Mouse (Mus musculus) G1E-ER4 (cell line): ENCODE results near the gene Evi5l. TPM values are rescaled to one million over a fixed set of nuclear protein-coding genes. Genes with fewer than 3 reads are reported as not detected.

Source experiments
- GATA1 ChIP-seq: IDR thresholded peaks from one replicate; pipeline ENCODE4 v1.8.0; 2012; ENCODE audit warnings: low read length, inconsistent platforms
- polyA plus RNA-seq: library from polyadenylated mRNA; stranded (reverse); fragments of >175 nt; gene quantifications from 2 replicates; pipeline ENCODE4 v1.2.3, GENCODE M21; 2012

Evi5l gene
- polyA plus RNA-seq, 1 experiment: 8.2 TPM

DNA sequence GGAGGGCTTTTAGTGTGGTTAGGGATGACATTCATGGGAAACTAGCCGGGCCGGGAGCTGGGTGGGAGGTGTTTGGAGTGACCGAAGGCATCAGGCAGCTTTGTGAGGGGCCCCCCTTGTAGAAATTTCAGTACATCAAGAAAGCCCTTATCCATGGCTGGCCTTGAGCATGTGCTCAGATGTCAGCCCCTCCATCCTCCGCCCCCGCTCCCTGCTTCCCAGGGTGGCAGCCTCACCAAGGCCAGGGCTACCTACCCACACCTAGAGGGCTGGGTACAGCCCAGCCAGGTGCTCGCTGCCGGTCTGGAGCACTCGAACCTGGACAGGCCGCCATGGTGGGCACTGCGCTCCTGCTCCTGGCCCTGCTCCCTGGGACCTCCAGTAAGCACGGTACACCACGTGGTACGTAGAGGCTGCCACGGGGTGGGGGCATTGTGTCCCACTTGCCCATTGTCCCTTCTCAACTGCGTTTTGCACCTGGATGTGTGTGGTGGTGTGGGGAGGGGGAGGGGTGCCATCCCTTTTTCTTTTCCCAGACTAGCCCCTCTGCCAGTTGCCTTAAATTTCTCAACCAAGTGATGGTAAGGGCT is 81.7 kb downstream of the Evi5l start, which contains the start of gene Tgfbr3l:
Gene Tgfbr3l (plus strand): TSS at position 264 of the 590 bp plus-strand sequence.
- no peak for TF ChIP-seq GATA1

DNA sequence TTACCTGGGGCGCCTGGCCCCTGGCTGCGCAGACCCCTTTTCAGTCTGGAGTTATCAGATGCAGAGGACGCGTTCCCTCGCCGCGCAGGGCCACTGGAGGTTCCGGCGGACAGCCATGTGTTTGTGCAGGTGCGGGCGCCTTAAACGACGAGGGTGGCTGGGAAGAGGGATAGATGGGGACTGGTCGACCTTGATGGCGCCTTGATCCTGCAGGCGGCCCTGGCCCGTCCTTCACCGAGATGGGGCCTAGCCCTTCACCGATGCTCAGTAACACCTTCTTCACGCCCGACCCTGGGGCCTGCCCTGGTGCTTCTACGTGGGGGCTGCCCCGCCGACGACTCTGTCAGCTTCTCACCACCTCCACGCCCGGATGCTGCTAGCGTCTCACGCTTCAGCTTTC is 82.8 kb downstream of the Evi5l start:
- no peak for TF ChIP-seq GATA1

GRCm38 (mm10) chr8:4250306-4250970 is 84.1 kb downstream of the Evi5l start:
- no peak for TF ChIP-seq GATA1

DNA sequence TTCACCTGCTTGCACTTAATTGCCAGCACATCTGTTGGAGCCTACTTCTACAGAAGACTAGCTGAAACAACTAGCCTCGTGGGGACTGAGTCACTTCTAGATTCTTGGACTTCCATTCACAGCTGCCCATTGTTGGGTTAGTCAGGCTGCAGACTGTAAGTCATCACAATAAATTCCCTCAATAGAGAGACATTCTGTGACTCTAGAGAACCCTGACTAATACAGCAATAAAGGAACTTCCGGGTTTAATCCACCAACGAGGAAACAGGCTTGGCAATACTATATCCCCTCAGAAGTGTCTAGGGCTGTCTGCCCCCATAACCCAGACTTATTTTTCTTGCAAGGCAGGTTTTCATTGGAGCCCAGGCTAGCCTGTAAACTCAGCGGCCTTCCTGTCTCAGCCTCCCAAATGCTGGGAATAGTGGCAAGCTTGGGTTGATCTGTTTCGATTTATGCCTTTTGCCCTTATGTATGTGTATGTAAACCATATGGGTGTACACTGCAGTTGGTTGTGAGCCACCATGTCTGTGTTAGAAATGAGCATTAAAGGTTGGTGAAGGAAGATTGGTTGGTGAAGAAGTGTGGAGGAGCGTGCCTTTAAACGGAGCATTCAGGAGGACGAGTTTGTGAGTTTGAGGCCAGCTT is 85.9 kb downstream of the Evi5l start:
- TF ChIP-seq GATA1: no peak

- no peak for TF ChIP-seq GATA1
These were observed 86.8 kb downstream of the Evi5l start, which contains the start of gene Snapc2 for GRCm38 (mm10) chr8:4252934-4253841. TSS of gene Snapc2 (plus strand) at chr8:4253080.

- TF ChIP-seq GATA1: no peak
These were observed 87.6 kb downstream of the Evi5l start for GRCm38 (mm10) chr8:4254001-4254400.

GRCm38 (mm10) chr8:4256911-4257310 is 90.5 kb downstream of the Evi5l start:
- no peak for TF ChIP-seq GATA1

GRCm38 (mm10) chr8:4257350-4257749 is 91.0 kb downstream of the Evi5l start:
- TF ChIP-seq GATA1: no peak

- no peak for TF ChIP-seq GATA1
These were observed 91.9 kb downstream of the Evi5l start for GRCm38 (mm10) chr8:4258233-4258632.

DNA sequence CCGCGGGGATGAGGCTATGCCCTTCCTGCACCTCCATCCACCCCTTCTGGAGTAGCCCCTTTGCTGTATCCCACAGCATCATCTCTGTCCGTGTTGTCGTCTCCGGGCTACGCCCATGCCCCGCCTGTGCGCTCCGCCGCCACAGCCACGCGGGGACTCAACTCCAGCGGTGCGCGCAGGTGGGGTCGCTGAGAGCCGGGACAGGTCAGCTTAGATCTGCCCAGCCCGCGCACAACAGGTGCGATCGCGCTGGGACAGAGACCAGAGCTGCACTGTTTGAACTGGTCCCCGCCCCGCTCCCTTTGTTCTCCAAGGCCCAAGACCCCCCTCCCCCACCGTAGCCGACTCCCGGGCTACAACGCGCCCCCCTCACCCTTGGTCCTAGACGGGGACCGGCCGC is 92.3 kb downstream of the Evi5l start:
- no peak for TF ChIP-seq GATA1

- TF ChIP-seq GATA1: no peak
These were observed 92.9 kb downstream of the Evi5l start, which contains the start of gene Ctxn1 for GRCm38 (mm10) chr8:4259125-4259804. TSS of gene Ctxn1 (minus strand) at chr8:4259274.

- TF ChIP-seq GATA1: no peak
These were observed 93.4 kb downstream of the Evi5l start for GRCm38 (mm10) chr8:4259805-4260170.

Other genes with a start within 250 kb of the Evi5l start
- gene Cd209b, start 239.7 kb upstream of the Evi5l start, polyA plus RNA-seq: not detected in 2 replicates
- not detected in 2 replicates for gene Cd209c, start 211.8 kb upstream of the Evi5l start, polyA plus RNA-seq
- not detected in 2 replicates for gene Cd209f, start 60.7 kb upstream of the Evi5l start, polyA plus RNA-seq
- gene Cd209g, start 32.5 kb upstream of the Evi5l start, polyA plus RNA-seq: not detected in 2 replicates
- 0.17 and 0.18 TPM in 2 replicates for gene Prr36, start 50.9 kb downstream of the Evi5l start, polyA plus RNA-seq
- 0.02 and 0.06 TPM in 2 replicates for gene Lrrc8e, start 60.3 kb downstream of the Evi5l start, polyA plus RNA-seq
- gene Map2k7, start 72.2 kb downstream of the Evi5l start, polyA plus RNA-seq: 137 and 182 TPM in 2 replicates
- gene Gm49320, start 72.3 kb downstream of the Evi5l start, polyA plus RNA-seq: 0.37 and 0.39 TPM in 2 replicates
- gene Tgfbr3l, start 81.6 kb downstream of the Evi5l start, polyA plus RNA-seq: 16.2 and 20.9 TPM in 2 replicates
- gene Snapc2, start 86.5 kb downstream of the Evi5l start, polyA plus RNA-seq: 46.1 and 62.3 TPM in 2 replicates
- 1.5 and 2.0 TPM in 2 replicates for gene Ctxn1, start 92.7 kb downstream of the Evi5l start, polyA plus RNA-seq
- 80.8 and 85.8 TPM in 2 replicates for gene Timm44, start 109.3 kb downstream of the Evi5l start, polyA plus RNA-seq
- 1.3 and 1.6 TPM in 2 replicates for gene Ccl25, start 158.6 kb downstream of the Evi5l start, polyA plus RNA-seq
- gene Elavl1, start 158.8 kb downstream of the Evi5l start, polyA plus RNA-seq: 93.4 and 120 TPM in 2 replicates